Mouse (Mus musculus): ENCODE data around the gene Cacng3. TPM values are rescaled to one million over a fixed set of nuclear protein-coding genes. Genes with fewer than 3 reads are reported as not detected.

The Cacng3 gene
- polyA plus RNA-seq, 1 experiment from 2014 or later = 0.41 TPM

DNA sequence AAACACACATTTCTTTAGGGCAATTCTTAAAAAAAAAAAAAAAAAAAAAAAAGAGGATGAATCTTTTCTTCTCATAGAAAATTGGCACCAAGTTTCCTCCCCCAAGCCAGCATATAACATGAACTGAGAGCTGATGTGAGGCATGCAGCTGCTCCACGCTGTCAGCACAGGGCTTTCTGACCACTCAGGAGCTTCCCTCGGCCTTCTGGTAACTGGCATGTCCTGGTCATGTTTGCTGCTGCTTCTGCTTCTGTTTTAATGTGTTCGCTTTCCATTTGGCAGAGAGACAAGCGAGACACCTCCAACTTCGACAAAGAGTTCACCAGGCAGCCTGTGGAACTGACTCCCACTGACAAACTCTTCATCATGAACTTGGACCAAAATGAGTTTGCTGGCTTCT, 36.8 kb upstream of the Cacng3 start:
- DNase-seq (peak; percentile 81), ATAC-seq (ENCODE audit: insufficient read depth) (peak; percentile 89)
- Histone ChIP-seq H3K9ac (no peak overlapping the region), H3K4me3 (ENCODE audit: low read depth, low read length) (no peak overlapping the region), H3K36me3 (ENCODE audit: insufficient read depth) (no peaks in the 10 kb centered on the region), H3K4me1 (ENCODE audit: insufficient read depth) (peaks cover 4% of the 10 kb centered on the region; the same call in 1 of the 2 replicates), H3K9me3 (ENCODE audit: low read depth, low read length) (no peaks in the 10 kb centered on the region), H3K27me3 (ENCODE audit: insufficient read depth, low read length) (no peaks in the 10 kb centered on the region), H3K4me2 (no peak overlapping the region), H3K27ac (ENCODE audit: low read depth) (peak overlapping the region; percentile 3; the same call in 1 of the 2 replicates)
- WGBS = 44% methylated on average over 5 of the region's 5 CpGs
- no peak for TF ChIP-seq CTCF (IDR thresholded peaks at IDR 0.05; ENCODE audit: low read depth)

DNA sequence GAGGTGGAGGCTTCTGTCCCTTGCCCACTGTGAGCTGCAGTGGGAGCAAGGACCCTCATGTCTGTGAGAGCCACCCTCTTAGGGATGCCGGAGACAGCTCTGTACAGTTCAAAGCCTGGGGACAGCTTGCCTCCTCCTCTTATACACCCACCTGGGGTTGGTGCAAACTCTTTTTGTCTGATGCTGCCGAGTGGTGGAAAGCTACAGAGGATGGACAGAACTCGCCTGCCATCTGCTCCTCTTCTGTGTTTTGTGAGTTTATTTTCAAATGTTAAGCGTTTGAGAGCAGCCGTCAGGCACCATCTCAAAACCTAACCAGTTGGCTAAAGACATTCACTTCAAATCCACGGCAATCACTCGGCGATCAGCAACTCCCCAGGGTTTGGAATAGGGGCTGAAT, 26.6 kb upstream of the Cacng3 start:
- TF ChIP-seq CTCF (IDR thresholded peaks at IDR 0.05; ENCODE audit: low read depth) = no peak
- Histone ChIP-seq H3K4me1 (ENCODE audit: insufficient read depth) (no peaks in the 10 kb centered on the region), H3K4me3 (ENCODE audit: low read depth, low read length) (no peak overlapping the region)

DNA sequence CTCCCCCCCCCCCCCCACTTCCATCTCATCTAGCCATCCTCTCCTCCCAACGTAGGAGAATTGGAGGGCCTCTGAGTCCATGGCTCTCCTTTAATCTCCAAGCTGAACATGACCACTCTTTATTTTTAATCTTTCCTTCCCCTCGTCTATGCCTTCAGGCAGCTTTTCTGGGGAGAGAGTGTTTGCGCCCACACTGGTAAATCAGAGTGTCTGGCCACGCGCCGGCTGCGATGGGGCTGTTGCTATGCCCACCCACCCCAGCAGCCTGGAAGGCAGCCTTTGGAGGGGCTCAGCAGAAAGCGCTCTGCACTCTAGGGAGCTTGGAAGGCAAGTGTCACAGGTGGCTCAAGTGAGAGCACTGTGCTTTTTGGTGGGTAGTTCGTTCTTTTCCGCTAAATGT, 21.0 kb upstream of the Cacng3 start:
- DNase-seq (no peak), ATAC-seq (ENCODE audit: insufficient read depth) (no peak)
- Histone ChIP-seq H3K36me3 (ENCODE audit: insufficient read depth) (no peaks in the 10 kb centered on the region), H3K4me3 (ENCODE audit: low read depth, low read length) (no peak overlapping the region), H3K9ac (no peak overlapping the region), H3K27me3 (ENCODE audit: insufficient read depth, low read length) (no peaks in the 10 kb centered on the region), H3K9me3 (ENCODE audit: low read depth, low read length) (no peaks in the 10 kb centered on the region), H3K4me2 (no peak overlapping the region), H3K4me1 (ENCODE audit: insufficient read depth) (no peaks in the 10 kb centered on the region), H3K27ac (ENCODE audit: low read depth) (no peak overlapping the region)
- TF ChIP-seq CTCF (IDR thresholded peaks at IDR 0.05; ENCODE audit: low read depth) = no peak
- whole genome bisulfite sequencing = 73% methylated on average over 10 of the region's 10 CpGs

More for the DNA sequence above, 26.6 kb upstream of the Cacng3 start:
- no peak overlapping the region for H3K9ac ChIP-seq
- no peak overlapping the region for H3K4me2 ChIP-seq
- 81% methylated on average over 8 of the region's 8 CpGs for WGBS
- no peak for ATAC-seq (ENCODE audit: insufficient read depth)
- no peaks in the 10 kb centered on the region for H3K27me3 ChIP-seq (ENCODE audit: insufficient read depth, low read length)
- no peaks in the 10 kb centered on the region for H3K9me3 ChIP-seq (ENCODE audit: low read depth, low read length)
- no peaks in the 10 kb centered on the region for H3K36me3 ChIP-seq (ENCODE audit: insufficient read depth)
- H3K27ac ChIP-seq (ENCODE audit: low read depth) = no peak overlapping the region
- DNase-seq = no peak

GRCm38 (mm10) chr7:122652523-122652922, 17.8 kb upstream of the Cacng3 start:
- WGBS = 52% methylated on average over 3 of the region's 3 CpGs
- Histone ChIP-seq H3K27me3 (ENCODE audit: insufficient read depth, low read length) (no peaks in the 10 kb centered on the region), H3K36me3 (ENCODE audit: insufficient read depth) (no peaks in the 10 kb centered on the region), H3K27ac (ENCODE audit: low read depth) (no peak overlapping the region), H3K4me3 (ENCODE audit: low read depth, low read length) (no peak overlapping the region), H3K9ac (no peak overlapping the region), H3K4me1 (ENCODE audit: insufficient read depth) (no peaks in the 10 kb centered on the region), H3K9me3 (ENCODE audit: low read depth, low read length) (no peaks in the 10 kb centered on the region), H3K4me2 (no peak overlapping the region)
- DNase-seq = peak; percentile 76
- TF ChIP-seq CTCF (IDR thresholded peaks at IDR 0.05; ENCODE audit: low read depth) = no peak
- ATAC-seq (ENCODE audit: insufficient read depth) = peak; percentile 71; the same call in 1 of the 2 replicates

DNA sequence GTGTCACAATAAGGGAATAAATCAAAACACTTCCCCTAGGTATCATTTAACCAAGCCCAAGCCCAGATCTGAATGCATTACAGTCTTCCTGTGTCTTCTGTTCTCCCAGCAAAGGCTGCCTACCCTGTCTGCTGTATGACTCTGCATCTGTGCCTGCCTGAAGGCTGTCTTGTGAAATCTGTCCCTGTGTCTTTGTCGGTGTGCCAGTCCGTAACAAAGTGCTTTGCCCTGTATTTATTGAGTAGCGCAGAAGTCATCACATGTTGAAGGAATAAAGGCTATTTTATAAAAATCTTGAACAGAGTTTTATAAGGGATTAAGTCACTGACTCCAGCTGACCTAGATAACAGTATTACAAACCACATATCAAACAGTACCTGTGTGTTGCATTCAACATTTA, 13.6 kb upstream of the Cacng3 start:
- Histone ChIP-seq H3K27me3 (ENCODE audit: insufficient read depth, low read length) (no peaks in the 10 kb centered on the region), H3K36me3 (ENCODE audit: insufficient read depth) (no peaks in the 10 kb centered on the region), H3K9ac (no peak overlapping the region), H3K4me3 (ENCODE audit: low read depth, low read length) (no peak overlapping the region), H3K9me3 (ENCODE audit: low read depth, low read length) (no peaks in the 10 kb centered on the region), H3K4me2 (no peak overlapping the region), H3K27ac (ENCODE audit: low read depth) (no peak overlapping the region), H3K4me1 (ENCODE audit: insufficient read depth) (no peaks in the 10 kb centered on the region)
- 87% methylated on average over 3 of the region's 3 CpGs for WGBS
- no peak for TF ChIP-seq CTCF (IDR thresholded peaks at IDR 0.05; ENCODE audit: low read depth)
- DNase-seq (no peak), ATAC-seq (ENCODE audit: insufficient read depth) (no peak)

DNA sequence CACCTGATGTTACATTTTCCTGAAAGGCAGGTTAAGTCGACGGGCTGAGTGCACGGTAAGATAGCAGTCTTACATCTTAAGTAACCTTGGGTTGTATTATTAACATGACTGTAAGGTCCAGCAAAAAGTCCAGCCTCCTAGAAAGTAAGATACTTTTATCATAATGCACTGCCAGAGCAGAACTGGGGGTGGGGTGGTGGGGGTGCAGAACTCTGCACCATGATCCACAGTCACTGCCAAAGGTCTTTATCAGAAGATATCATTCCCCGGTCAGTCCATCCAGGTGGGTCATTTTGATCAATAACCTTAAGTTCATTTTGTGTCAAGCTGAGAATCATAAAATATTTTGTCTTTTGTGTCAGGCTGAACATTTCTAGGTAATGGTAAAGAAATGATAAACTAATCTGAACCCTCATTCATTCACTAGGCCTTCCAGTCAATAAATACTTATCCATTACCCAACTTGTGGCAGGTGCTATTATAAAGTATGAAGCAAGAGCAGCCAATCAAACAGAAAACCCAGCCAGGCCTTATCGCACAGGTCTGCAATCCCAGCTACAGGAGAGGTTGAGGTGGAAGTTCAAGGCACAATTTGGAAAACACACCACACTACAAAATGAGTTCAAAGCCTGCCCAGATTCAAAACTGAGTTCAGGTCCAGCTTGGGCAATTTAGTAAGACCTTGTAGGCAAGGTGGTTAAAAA, 12.7 kb upstream of the Cacng3 start:
- WGBS = 91% methylated on average over 5 of the region's 5 CpGs
- TF ChIP-seq CTCF (IDR thresholded peaks at IDR 0.05; ENCODE audit: low read depth) = no peak
- DNase-seq (no peak), ATAC-seq (ENCODE audit: insufficient read depth) (no peak)
- Histone ChIP-seq H3K27ac (ENCODE audit: low read depth) (no peak overlapping the region), H3K9me3 (ENCODE audit: low read depth, low read length) (no peaks in the 10 kb centered on the region), H3K4me1 (ENCODE audit: insufficient read depth) (no peaks in the 10 kb centered on the region), H3K27me3 (ENCODE audit: insufficient read depth, low read length) (no peaks in the 10 kb centered on the region), H3K4me2 (no peak overlapping the region), H3K9ac (no peak overlapping the region), H3K4me3 (ENCODE audit: low read depth, low read length) (no peak overlapping the region), H3K36me3 (ENCODE audit: insufficient read depth) (no peaks in the 10 kb centered on the region)

GRCm38 (mm10) chr7:122665311-122666049, 4.8 kb upstream of the Cacng3 start:
- peak; percentile 76 for DNase-seq
- 26% methylated on average over 7 of the region's 7 CpGs for WGBS
- peak; percentile 82 for ATAC-seq (ENCODE audit: insufficient read depth)
- no peak overlapping the region for H3K4me2 ChIP-seq
- no peak overlapping the region for H3K4me3 ChIP-seq (ENCODE audit: low read depth, low read length)
- no peak overlapping the region for H3K27ac ChIP-seq (ENCODE audit: low read depth)
- no peaks in the 10 kb centered on the region for H3K4me1 ChIP-seq (ENCODE audit: insufficient read depth)
- no peaks in the 10 kb centered on the region for H3K36me3 ChIP-seq (ENCODE audit: insufficient read depth)
- no peaks in the 10 kb centered on the region for H3K27me3 ChIP-seq (ENCODE audit: insufficient read depth, low read length)
- H3K9me3 ChIP-seq (ENCODE audit: low read depth, low read length) = no peaks in the 10 kb centered on the region
- no peak overlapping the region for H3K9ac ChIP-seq
- no peak for TF ChIP-seq CTCF (IDR thresholded peaks at IDR 0.05; ENCODE audit: low read depth)
